Mouse (Mus musculus): ENCODE measurements at regions not wholly inside any gene's neighbourhood (a gene's known extent, or its start where the extent isn't known, plus 50 kb on each side); places are given as distances from the start of the nearest gene placed in this dataset.

- peak; percentile 50 for ATAC-seq (ENCODE audit: low TSS enrichment)
Observed at GRCm38 (mm10) chr4:33594997-33595657, 285.0 kb downstream of the Rngtt start.

GRCm38 (mm10) chr4:33595763-33596162 lies 285.7 kb downstream of the Rngtt start:
- no peak for ATAC-seq (ENCODE audit: low TSS enrichment)

- ATAC-seq (ENCODE audit: low TSS enrichment): no peak
Observed at GRCm38 (mm10) chr4:33599966-33600365, 289.9 kb downstream of the Rngtt start.

- ATAC-seq (ENCODE audit: low TSS enrichment): no peak
Observed at GRCm38 (mm10) chr4:33600805-33601204, 290.7 kb downstream of the Rngtt start.

GRCm38 (mm10) chr4:33604636-33605035 lies 294.5 kb downstream of the Rngtt start:
- ATAC-seq (ENCODE audit: low TSS enrichment): no peak

- ATAC-seq (ENCODE audit: low TSS enrichment): no peak
Observed at GRCm38 (mm10) chr4:33639821-33640575, 284.4 kb upstream of the Cnr1 start.

- no peak for ATAC-seq (ENCODE audit: low TSS enrichment)
Observed at GRCm38 (mm10) chr4:33640576-33641255, 283.7 kb upstream of the Cnr1 start.

- no peak for ATAC-seq (ENCODE audit: low TSS enrichment)
Observed at GRCm38 (mm10) chr4:33641883-33642282, 282.5 kb upstream of the Cnr1 start.

- ATAC-seq (ENCODE audit: low TSS enrichment): no peak
Observed at GRCm38 (mm10) chr4:33642526-33642925, 281.9 kb upstream of the Cnr1 start.

GRCm38 (mm10) chr4:33645217-33645616 lies 279.2 kb upstream of the Cnr1 start:
- ATAC-seq (ENCODE audit: low TSS enrichment): peak; percentile 95

- no peak for ATAC-seq (ENCODE audit: low TSS enrichment)
Observed at GRCm38 (mm10) chr4:33651292-33651691, 273.1 kb upstream of the Cnr1 start.

- no peak for ATAC-seq (ENCODE audit: low TSS enrichment)
Observed at GRCm38 (mm10) chr4:33659766-33660165, 264.6 kb upstream of the Cnr1 start.

GRCm38 (mm10) chr4:33660553-33660952 lies 263.8 kb upstream of the Cnr1 start:
- ATAC-seq (ENCODE audit: low TSS enrichment): no peak

GRCm38 (mm10) chr4:33661862-33662261 lies 262.5 kb upstream of the Cnr1 start:
- no peak for ATAC-seq (ENCODE audit: low TSS enrichment)

- peak; percentile 74 for ATAC-seq (ENCODE audit: low TSS enrichment)
Observed at GRCm38 (mm10) chr4:33662965-33663364, 261.4 kb upstream of the Cnr1 start.

- peak; percentile 35 for ATAC-seq (ENCODE audit: low TSS enrichment)
Observed at GRCm38 (mm10) chr4:33663616-33664473, 260.5 kb upstream of the Cnr1 start.

GRCm38 (mm10) chr4:33664474-33664822 lies 259.9 kb upstream of the Cnr1 start:
- no peak for ATAC-seq (ENCODE audit: low TSS enrichment)

GRCm38 (mm10) chr4:33665250-33665873 lies 259.0 kb upstream of the Cnr1 start:
- peak; percentile 47 for ATAC-seq (ENCODE audit: low TSS enrichment)

GRCm38 (mm10) chr4:33668431-33668830 lies 256.0 kb upstream of the Cnr1 start:
- ATAC-seq (ENCODE audit: low TSS enrichment): no peak

GRCm38 (mm10) chr4:33675044-33675443 lies 249.3 kb upstream of the Cnr1 start:
- ATAC-seq (ENCODE audit: low TSS enrichment): peak; percentile 77

GRCm38 (mm10) chr4:33679351-33679750 lies 245.0 kb upstream of the Cnr1 start:
- ATAC-seq (ENCODE audit: low TSS enrichment): no peak

Measured in frontal cortex, adult (tissue).